Mouse (Mus musculus) forebrain, embryonic 14.5 days (tissue): ENCODE measurements around the gene Susd3. TPM values are rescaled to one million over a fixed set of nuclear protein-coding genes. Genes with fewer than 3 reads are reported as not detected.
A peak's percentile ranks its signal among the peaks of the same experiment; 100 is the strongest.

Experiments used
- ATAC-seq: fragments of 200-750 bp; cut with Nextera tagmentation; 2 replicates; pipeline ENCODE4 v1.8.0; 2017; ENCODE audit warnings: mild to moderate bottlenecking, moderate library complexity
- DNase-seq: peaks from one replicate; pipeline ENCODE4 v3.0.0-alpha.2; 2015; ENCODE audit warnings: low spot score
- H3K27ac ChIP-seq: fragments of 300-500 bp; sonication (generic); 2 replicates; pipeline ENCODE4 v1.5.1; 2014; ENCODE audit warnings: low read depth, mild to moderate bottlenecking, control low read depth, low read length, moderate library complexity
- H3K27me3 ChIP-seq: fragments of 300-500 bp; sonication (generic); replicated peaks from 2 replicates; pipeline ENCODE4 v1.6.1; 2014; ENCODE audit warnings: low read length, control low read depth, mixed read lengths; ENCODE audit not compliant: control insufficient read depth, insufficient read depth
- H3K36me3 ChIP-seq: fragments of 300-500 bp; sonication (generic); 2 replicates; pipeline ENCODE4 v1.6.1; 2014; ENCODE audit warnings: low read length, control low read depth; ENCODE audit not compliant: control insufficient read depth, insufficient read depth
- H3K4me1 ChIP-seq: fragments of 300-500 bp; sonication (generic); 2 replicates; pipeline ENCODE4 v1.6.1; 2014; ENCODE audit warnings: antibody characterized with exemption, low read length, control low read depth; ENCODE audit not compliant: control insufficient read depth, insufficient read depth
- H3K4me2 ChIP-seq: fragments of 300-500 bp; sonication (generic); 2 replicates; pipeline ENCODE4 v1.6.1; 2014; ENCODE audit warnings: mild to moderate bottlenecking, control low read depth, low read length
- H3K4me3 ChIP-seq: fragments of 300-500 bp; sonication (generic); 2 replicates; pipeline ENCODE4 v1.5.1; 2014; ENCODE audit warnings: low read depth, low read length, control low read depth
- H3K9ac ChIP-seq: fragments of 300-500 bp; sonication (generic); 2 replicates; pipeline ENCODE4 v1.6.1; 2014; ENCODE audit warnings: mild to moderate bottlenecking, low read length, control low read depth, moderate library complexity
- H3K9me3 ChIP-seq: fragments of 300-500 bp; sonication (generic); replicated peaks from 2 replicates; pipeline ENCODE4 v1.6.1; 2016; ENCODE audit warnings: low read length, control low read depth, mixed read lengths; ENCODE audit not compliant: control insufficient read depth
- WGBS: fragments of 180-500 bp; shearing (Covaris S2); extraction: QIAGEN DNeasy Blood & Tissue Kit; methylation state at CpG from one replicate; pipeline ENCODE4 v1.1.7; 2014; 5-methylcytosine and 5-hydroxymethylcytosine counted together
- polyA plus RNA-seq: library from polyadenylated mRNA; unstranded; fragments of >200 nt; fragmentation: Nextera tagmentation; extraction: Ambion mirVana; gene quantifications from 2 replicates; pipeline ENCODE4 v1.2.1, GENCODE M21; 2014

Gene Susd3
- polyA plus RNA-seq, 1 experiment from 2014 or later = 1.4 TPM

DNA sequence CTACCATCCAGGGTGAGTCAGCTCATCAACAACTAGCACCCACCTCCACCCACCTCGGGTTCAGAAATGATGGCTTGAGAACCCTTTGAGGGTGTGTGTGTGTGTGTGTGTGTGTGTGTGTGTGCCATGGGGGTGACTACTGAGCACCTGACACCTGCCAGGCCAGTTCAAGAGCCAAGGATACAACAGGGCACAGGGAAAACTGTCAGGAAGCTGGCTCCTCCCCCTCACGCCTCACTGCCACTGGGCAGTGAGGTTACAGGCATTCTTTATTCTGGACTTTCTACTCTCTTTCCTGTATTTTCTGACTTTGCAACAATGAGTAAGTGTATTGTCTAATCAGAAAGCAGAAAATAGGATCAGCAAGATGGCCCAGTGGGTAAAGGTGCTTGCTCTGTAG is 1.1 kb upstream of the Susd3 start:
- H3K27ac ChIP-seq = no peak overlapping the region
- no peaks in the 10 kb centered on the region for H3K36me3 ChIP-seq
- no peak for ATAC-seq
- H3K4me3 ChIP-seq = no peak overlapping the region
- H3K9ac ChIP-seq = no peak overlapping the region
- 65% methylated on average over 2 of the region's 2 CpGs for WGBS
- H3K27me3 ChIP-seq = peaks cover 21% of the 10 kb centered on the region
- no peaks in the 10 kb centered on the region for H3K9me3 ChIP-seq
- peaks cover 6% of the 10 kb centered on the region; the same call in 1 of the 2 replicates for H3K4me1 ChIP-seq
- no peak for DNase-seq
- no peak overlapping the region for H3K4me2 ChIP-seq

- Histone ChIP-seq H3K4me2 (no peak overlapping the region), H3K4me1 (peaks cover 6% of the 10 kb centered on the region; the same call in 1 of the 2 replicates), H3K4me3 (no peak overlapping the region), H3K27ac (no peak overlapping the region), H3K27me3 (peaks cover 21% of the 10 kb centered on the region), H3K36me3 (no peaks in the 10 kb centered on the region), H3K9ac (no peak overlapping the region), H3K9me3 (no peaks in the 10 kb centered on the region)
- no peak for DNase-seq
- 57% methylated on average over 3 of the region's 3 CpGs for WGBS
- no peak for ATAC-seq
Measured at GRCm38 (mm10) chr13:49248923-49249322, 417 bp upstream of the Susd3 start.

- peak overlapping the region; percentile 41 for H3K9ac ChIP-seq
- 3% methylated on average over 58 of the region's 58 CpGs for WGBS
- peak overlapping the region; percentile 30 for H3K4me3 ChIP-seq
- ATAC-seq (peak; percentile 46; the same call in 1 of the 2 replicates), DNase-seq (peak; percentile 29)
- peak overlapping the region; percentile 53 for H3K4me2 ChIP-seq
- H3K4me1 ChIP-seq = peaks cover 6% of the 10 kb centered on the region; the same call in 1 of the 2 replicates
- peaks cover 21% of the 10 kb centered on the region for H3K27me3 ChIP-seq
- H3K27ac ChIP-seq = no peak overlapping the region
- H3K36me3 ChIP-seq = no peaks in the 10 kb centered on the region
- no peaks in the 10 kb centered on the region for H3K9me3 ChIP-seq
Measured at GRCm38 (mm10) chr13:49247740-49248466, 603 bp downstream of the Susd3 start.

- ATAC-seq = no peak
- Histone ChIP-seq H3K36me3 (no peaks in the 10 kb centered on the region), H3K27me3 (peaks cover 21% of the 10 kb centered on the region), H3K27ac (no peak overlapping the region), H3K9ac (peak overlapping the region; percentile 41; the same call in 1 of the 2 replicates), H3K4me2 (peak overlapping the region; percentile 53), H3K9me3 (no peaks in the 10 kb centered on the region), H3K4me3 (peak overlapping the region; percentile 30), H3K4me1 (peaks cover 6% of the 10 kb centered on the region; the same call in 1 of the 2 replicates)
- no peak for DNase-seq
- 42% methylated on average over 12 of the region's 12 CpGs for WGBS
Measured at GRCm38 (mm10) chr13:49247232-49247739, 1.2 kb downstream of the Susd3 start.

GRCm38 (mm10) chr13:49246626-49247025 is 1.9 kb downstream of the Susd3 start:
- H3K27me3 ChIP-seq = peaks cover 21% of the 10 kb centered on the region
- no peak overlapping the region for H3K4me3 ChIP-seq
- no peaks in the 10 kb centered on the region for H3K9me3 ChIP-seq
- WGBS = 68% methylated on average over 2 of the region's 2 CpGs
- no peak overlapping the region for H3K9ac ChIP-seq
- DNase-seq = no peak
- H3K27ac ChIP-seq = no peak overlapping the region
- H3K36me3 ChIP-seq = no peaks in the 10 kb centered on the region
- ATAC-seq = no peak
- no peak overlapping the region for H3K4me2 ChIP-seq
- peaks cover 6% of the 10 kb centered on the region; the same call in 1 of the 2 replicates for H3K4me1 ChIP-seq

- Histone ChIP-seq H3K27me3 (peaks cover 21% of the 10 kb centered on the region), H3K4me2 (no peak overlapping the region), H3K36me3 (no peaks in the 10 kb centered on the region), H3K9ac (no peak overlapping the region), H3K4me3 (no peak overlapping the region), H3K4me1 (peaks cover 6% of the 10 kb centered on the region; the same call in 1 of the 2 replicates), H3K9me3 (no peaks in the 10 kb centered on the region), H3K27ac (no peak overlapping the region)
- ATAC-seq (no peak), DNase-seq (no peak)
- WGBS = 77% methylated on average over 3 of the region's 3 CpGs
Measured at GRCm38 (mm10) chr13:49246011-49246410, 2.5 kb downstream of the Susd3 start.

DNA sequence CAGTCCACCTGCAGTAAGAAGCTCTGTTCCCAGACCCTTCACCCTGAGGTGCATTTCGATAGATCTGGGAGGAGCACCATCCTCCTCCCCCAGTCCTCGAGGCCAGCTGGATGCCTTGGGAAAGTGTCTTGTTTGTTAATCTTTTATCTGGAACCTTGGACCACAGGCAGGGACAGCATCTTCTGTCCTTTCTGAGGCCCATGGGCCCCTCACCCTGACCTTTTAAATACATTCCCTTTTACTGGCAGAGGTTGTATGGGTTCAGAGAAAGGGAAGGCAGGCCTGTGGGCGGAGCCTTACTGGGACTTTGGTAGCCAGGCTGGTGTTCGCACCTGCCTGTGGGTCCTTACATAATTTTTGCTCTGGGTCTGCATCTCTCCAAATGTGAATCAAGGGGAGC is 3.3 kb downstream of the Susd3 start:
- no peak for ATAC-seq
- no peak overlapping the region for H3K27ac ChIP-seq
- no peak overlapping the region for H3K4me3 ChIP-seq
- 47% methylated on average over 4 of the region's 4 CpGs for WGBS
- H3K27me3 ChIP-seq = peaks cover 21% of the 10 kb centered on the region
- H3K4me2 ChIP-seq = no peak overlapping the region
- H3K9ac ChIP-seq = no peak overlapping the region
- DNase-seq = no peak
- H3K36me3 ChIP-seq = no peaks in the 10 kb centered on the region
- peaks cover 6% of the 10 kb centered on the region; the same call in 1 of the 2 replicates for H3K4me1 ChIP-seq
- no peaks in the 10 kb centered on the region for H3K9me3 ChIP-seq

DNA sequence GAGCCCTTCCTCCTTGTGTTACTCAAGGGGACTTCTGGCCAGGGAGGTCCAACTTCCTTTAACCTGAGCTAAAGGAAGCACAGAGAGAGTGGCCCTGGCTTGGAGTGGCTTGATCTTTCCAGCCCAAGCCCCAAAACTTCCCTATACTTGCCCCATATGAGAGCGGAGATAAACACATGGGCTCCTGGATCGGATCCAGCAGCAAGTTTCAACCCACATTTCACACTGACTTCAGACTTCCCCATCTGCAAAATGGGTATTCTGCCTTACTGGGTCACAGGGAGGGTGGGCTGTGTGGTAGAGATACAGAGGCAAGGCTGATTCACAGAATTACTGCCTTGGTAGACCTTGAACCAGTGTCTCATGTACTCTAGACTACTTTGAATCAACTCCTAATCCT is 5.0 kb downstream of the Susd3 start:
- no peak overlapping the region for H3K4me2 ChIP-seq
- H3K9ac ChIP-seq = no peak overlapping the region
- no peak overlapping the region for H3K4me3 ChIP-seq
- no peak overlapping the region for H3K27ac ChIP-seq
- WGBS = 98% methylated on average over 2 of the region's 2 CpGs
- H3K9me3 ChIP-seq = no peaks in the 10 kb centered on the region
- no peaks in the 10 kb centered on the region for H3K36me3 ChIP-seq
- ATAC-seq (no peak), DNase-seq (no peak)
- H3K27me3 ChIP-seq = peaks cover 18% of the 10 kb centered on the region
- peaks cover 6% of the 10 kb centered on the region; the same call in 1 of the 2 replicates for H3K4me1 ChIP-seq
